In the genomic region with DNA sequence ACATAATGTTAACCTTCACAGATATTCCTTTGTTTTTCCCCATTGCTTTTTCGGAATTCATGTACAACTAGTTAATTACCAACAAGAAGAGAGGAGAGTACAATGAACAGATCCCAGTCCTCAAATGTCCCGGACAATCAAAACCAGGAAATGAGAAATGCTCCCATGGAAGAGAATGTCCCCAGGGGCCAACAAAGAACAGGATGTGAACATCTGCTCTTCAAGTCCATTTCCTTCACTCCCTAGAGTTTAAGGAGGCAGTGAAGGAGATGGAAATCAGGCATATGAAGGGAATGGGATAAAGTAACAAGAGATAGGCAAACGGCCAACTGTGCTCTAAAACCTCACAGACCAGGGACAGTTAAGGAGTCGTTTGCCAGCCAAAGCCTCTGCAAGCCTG, we compare ENCODE assay signal across 14 mouse cellular contexts. TPM values are rescaled to one million over a fixed set of nuclear protein-coding genes. Genes with fewer than 3 reads are reported as not detected.
DNase-seq lines count a peak whose midpoint lies in the region; ATAC-seq and TF ChIP-seq lines count a peak whose summit lies in the region.
"Had no signal": no experiment of that assay in that cellular context is flagged by ENCODE, and none has a peak within 500 bp of the region (broad histone marks: within the 10 kb centered on the region; RNA-seq: fewer than 3 reads in every experiment).

No protein-coding gene starts in this region.

- no peak overlapping the region for H3K4me2 ChIP-seq in forebrain, postnatal 0 days (ENCODE audit: low read depth)
- H3K4me2 ChIP-seq in forebrain, embryonic 12.5 days = no peak overlapping the region
- no peak overlapping the region for H3K4me2 ChIP-seq in neural tube, embryonic 11.5 days (ENCODE audit: low read depth)
- H3K4me2 ChIP-seq in kidney, embryonic 15.5 days = peak overlapping the region; percentile 29

- no peaks in the 10 kb centered on the region for H3K9me3 ChIP-seq in forebrain, postnatal 0 days (ENCODE audit: low read length)
- no peaks in the 10 kb centered on the region for H3K9me3 ChIP-seq in forebrain, embryonic 12.5 days
- no peaks in the 10 kb centered on the region for H3K9me3 ChIP-seq in neural tube, embryonic 11.5 days (ENCODE audit: control insufficient read depth, low read length)
- no peaks in the 10 kb centered on the region for H3K9me3 ChIP-seq in kidney, embryonic 15.5 days (replicated peaks)

- ATAC-seq in forebrain, postnatal 0 days = no peak
- no peak for ATAC-seq in forebrain, embryonic 12.5 days (ENCODE audit: low FRiP score)
- no peak for ATAC-seq in neural tube, embryonic 11.5 days (ENCODE audit: insufficient read depth, low FRiP score, low TSS enrichment)
- no peak for ATAC-seq in kidney, embryonic 15.5 days (replicated peaks; ENCODE audit: low FRiP score)
- no peak for ATAC-seq in megakaryocyte-erythroid progenitor cell, adult 5-6 weeks (replicated peaks; ENCODE audit: low FRiP score, low TSS enrichment, poor library complexity, severe bottlenecking)
- ATAC-seq: activated CD4-positive, CD25-positive, alpha-beta regulatory T cell, adult 4 months had no signal

- H3K36me3 ChIP-seq in forebrain, postnatal 0 days (ENCODE audit: insufficient read depth) = no peaks in the 10 kb centered on the region
- H3K36me3 ChIP-seq in forebrain, embryonic 12.5 days (replicated peaks) = no peaks in the 10 kb centered on the region
- H3K36me3 ChIP-seq in neural tube, embryonic 11.5 days (ENCODE audit: control insufficient read depth, insufficient read depth, low read length) = no peaks in the 10 kb centered on the region
- H3K36me3 ChIP-seq in kidney, embryonic 15.5 days = no peaks in the 10 kb centered on the region

- no peak for DNase-seq in forebrain, postnatal 0 days
- DNase-seq in neural tube, embryonic 11.5 days (ENCODE audit: low spot score) = peak; percentile 13
- DNase-seq in neural tube, embryonic 10.5 days (ENCODE audit: extremely low spot score, low spot score) = no peak
- DNase-seq in retina, postnatal 1 day = peak; percentile 37
- DNase-seq in cerebellum, postnatal 10 days = no peak
- DNase-seq: B cell, adult 2 months; cerebellum, postnatal 14 days had no signal

- 34% methylated on average over 4 of the region's 4 CpGs for WGBS in forebrain, postnatal 0 days
- 59% methylated on average over 4 of the region's 4 CpGs for WGBS in forebrain, embryonic 12.5 days
- 37% methylated on average over 4 of the region's 4 CpGs for WGBS in neural tube, embryonic 11.5 days
- WGBS in kidney, embryonic 15.5 days = 15% methylated on average over 4 of the region's 4 CpGs

- H3K9ac ChIP-seq in forebrain, postnatal 0 days = no peak overlapping the region
- no peak overlapping the region for H3K9ac ChIP-seq in forebrain, embryonic 12.5 days
- H3K9ac ChIP-seq in neural tube, embryonic 11.5 days (ENCODE audit: low read length) = no peak overlapping the region
- no peak overlapping the region for H3K9ac ChIP-seq in kidney, embryonic 15.5 days

- no peak for TF ChIP-seq CTCF in forebrain, postnatal 0 days (IDR thresholded peaks at IDR 0.05; ENCODE audit: low read depth)

- H3K27ac ChIP-seq in forebrain, postnatal 0 days (ENCODE audit: low read depth, low read length) = 0 out of 2 replicates have a peak overlapping the region, but pooled peaks have one; percentile 21
- H3K27ac ChIP-seq in forebrain, embryonic 12.5 days = no peak overlapping the region
- H3K27ac ChIP-seq in neural tube, embryonic 11.5 days (ENCODE audit: low read depth, low read length) = no peak overlapping the region
- H3K27ac ChIP-seq in kidney, embryonic 15.5 days = peak overlapping the region; percentile 86

- H3K4me3 ChIP-seq in forebrain, postnatal 0 days (ENCODE audit: low read depth, low read length) = no peak overlapping the region
- no peak overlapping the region for H3K4me3 ChIP-seq in forebrain, embryonic 12.5 days (replicated peaks)
- no peak overlapping the region for H3K4me3 ChIP-seq in neural tube, embryonic 11.5 days (ENCODE audit: low read depth, low read length)
- no peak overlapping the region for H3K4me3 ChIP-seq in kidney, embryonic 15.5 days (replicated peaks)

- no peaks in the 10 kb centered on the region for H3K4me1 ChIP-seq in forebrain, postnatal 0 days (ENCODE audit: insufficient read depth)
- peaks cover 22% of the 10 kb centered on the region for H3K4me1 ChIP-seq in forebrain, embryonic 12.5 days
- H3K4me1 ChIP-seq in neural tube, embryonic 11.5 days (ENCODE audit: control insufficient read depth, insufficient read depth, low read length) = no peaks in the 10 kb centered on the region; the same call in 1 of the 2 replicates
- H3K4me1 ChIP-seq in kidney, embryonic 15.5 days = peaks cover 8% of the 10 kb centered on the region

- H3K27me3 ChIP-seq in forebrain, postnatal 0 days (ENCODE audit: insufficient read depth, low read length) = no peaks in the 10 kb centered on the region
- no peaks in the 10 kb centered on the region for H3K27me3 ChIP-seq in forebrain, embryonic 12.5 days
- no peaks in the 10 kb centered on the region for H3K27me3 ChIP-seq in neural tube, embryonic 11.5 days (ENCODE audit: control insufficient read depth, insufficient read depth, low read length)
- no peaks in the 10 kb centered on the region for H3K27me3 ChIP-seq in kidney, embryonic 15.5 days

RNA-seq across cellular contexts. Expression of a gene that starts 53.3 kb away (rescaled TPM):
- total RNA-seq in forebrain, postnatal 0 days (2014; rRNA removed) = 136 and 157 TPM in 2 replicates
- polyA plus RNA-seq in forebrain, postnatal 0 days (2015; fragmentation: Nextera tagmentation; extraction: Ambion mirVana) = 85.5 and 102 TPM in 2 replicates
- 62.3 and 66.0 TPM in 2 replicates for polyA plus RNA-seq in forebrain, embryonic 12.5 days (2016; fragmentation: Nextera tagmentation; extraction: Ambion mirVana)
- 109 and 116 TPM in 2 replicates for polyA plus RNA-seq in neural tube, embryonic 11.5 days (2014; fragmentation: Nextera tagmentation; extraction: Ambion mirVana)
- 15.1 and 19.0 TPM in 2 replicates for polyA plus RNA-seq in kidney, embryonic 15.5 days (2015; fragmentation: Nextera tagmentation; extraction: Ambion mirVana)
- 1.2 TPM in 1 of 2 replicates, not detected in the other for total RNA-seq in megakaryocyte-erythroid progenitor cell, adult 5-6 weeks (2014; fragmentation: Nextera tagmentation)
- not detected in 2 replicates for total RNA-seq in megakaryocyte-erythroid progenitor cell, adult 5-6 weeks (2017)
- total RNA-seq: hematopoietic stem cell, adult 5-6 weeks; neutrophil, adult 5-6 weeks had no signal
- polyA plus RNA-seq: activated CD4-positive, CD25-positive, alpha-beta regulatory T cell, adult 4 months; liver, adult 2 months had no signal

Comparison
In these comparisons a context has a peak if more than half of its experiments do, and no peak if none do; other contexts are left out.
1. DNase-seq: peak in neural tube, embryonic 11.5 days (single experiment) and retina, postnatal 1 day (single experiment); none in forebrain, postnatal 0 days (single experiment), neural tube, embryonic 10.5 days (single experiment) and cerebellum, postnatal 10 days (0 of 2).
2. H3K27ac ChIP-seq: peak in forebrain, postnatal 0 days (single experiment) and kidney, embryonic 15.5 days (single experiment); none in forebrain, embryonic 12.5 days (single experiment) and neural tube, embryonic 11.5 days (single experiment).